Mouse (Mus musculus): ENCODE results near the gene Agpat4.

Agpat4 gene

GRCm38 (mm10) chr17:12149232-12149861 lies 30.8 kb downstream of the Agpat4 start:
- CTCF ChIA-PET: no interaction called here
- POLR2A ChIA-PET: interaction anchor here in 2 of 4 experiments (0.7 to 3.1 kb wide), 6 partner anchors 8 to 30 kb away, joined by 3 to 15 read pairs (median 4); partner anchors contain the start of gene Agpat4 (in 1 of the 2)

- POLR2A ChIA-PET: interaction anchor here in 3 of 4 experiments (0.6 to 3.1 kb wide), 9 partner anchors 9 to 85 kb away, joined by 3 to 15 read pairs (median 3); partner anchors contain the start of gene Agpat4 (in 2 of the 3)
- CTCF ChIA-PET: no interaction called here
Measured at GRCm38 (mm10) chr17:12150970-12151369, 32.5 kb downstream of the Agpat4 start.

GRCm38 (mm10) chr17:12154260-12154659 lies 35.8 kb downstream of the Agpat4 start:
- ChIA-PET CTCF (no interaction called here), POLR2A (interaction anchor here in 2 of 4 experiments (1.0 to 3.4 kb wide), 7 partner anchors 11 to 49 kb away, joined by 3 to 13 read pairs (median 4); partner anchors contain the start of gene Agpat4 (in 1 of the 2))

GRCm38 (mm10) chr17:12155236-12155635 lies 36.7 kb downstream of the Agpat4 start:
- POLR2A ChIA-PET: interaction anchor here in 2 of 4 experiments (0.6 to 4.6 kb wide), 11 partner anchors 16 to 164 kb away, joined by 3 to 31 read pairs (median 6); partner anchors contain the start of genes Agpat4 (in 1 of the 2) and Map3k4 (in 1 of the 2)
- CTCF ChIA-PET: no interaction called here

GRCm38 (mm10) chr17:12155872-12156271 lies 37.4 kb downstream of the Agpat4 start:
- ChIA-PET POLR2A (interaction anchor here in 3 of 4 experiments (0.7 to 4.6 kb wide), 27 partner anchors 7 to 163 kb away, joined by 3 to 31 read pairs (median 4); partner anchors contain the start of genes Agpat4 (in 3 of the 3) and Map3k4 (in 1 of the 3)), CTCF (no interaction called here)

GRCm38 (mm10) chr17:12156661-12157060 lies 38.2 kb downstream of the Agpat4 start:
- ChIA-PET POLR2A (interaction anchor here in 3 of 4 experiments (0.7 to 4.6 kb wide), 34 partner anchors 8 to 163 kb away, joined by 3 to 31 read pairs (median 4); partner anchors contain the start of genes Agpat4 (in 3 of the 3) and Map3k4 (in 1 of the 3)), CTCF (interaction anchor here in 1 of 4 experiments (1.0 kb wide), 1 partner anchor 211 kb away, joined by 3 read pairs; no protein-coding TSS in a partner anchor)

- ChIA-PET CTCF (interaction anchor here in 1 of 4 experiments (1.0 kb wide), 1 partner anchor 210 kb away, joined by 3 read pairs; no protein-coding TSS in a partner anchor), POLR2A (interaction anchor here in 3 of 4 experiments (0.7 to 4.6 kb wide), 30 partner anchors 7 to 118 kb away, joined by 3 to 31 read pairs (median 4); partner anchors contain the start of gene Agpat4 (in 3 of the 3))
Measured at GRCm38 (mm10) chr17:12157203-12157602, 38.7 kb downstream of the Agpat4 start.

- ChIA-PET CTCF (interaction anchor here in 2 of 4 experiments (0.6 kb wide), 2 partner anchors 49 to 214 kb away, joined by 3 to 5 read pairs; no protein-coding TSS in a partner anchor), POLR2A (interaction anchor here in 3 of 4 experiments (0.5 to 4.6 kb wide), 25 partner anchors 8 to 1973 kb away, joined by 3 to 31 read pairs (median 4); partner anchors contain the start of gene Agpat4 (in 3 of the 3))
Measured at GRCm38 (mm10) chr17:12159187-12160060, 40.9 kb downstream of the Agpat4 start.

GRCm38 (mm10) chr17:12160061-12160421 lies 41.5 kb downstream of the Agpat4 start:
- POLR2A ChIA-PET: interaction anchor here in 2 of 4 experiments (0.5 to 4.1 kb wide), 21 partner anchors 9 to 1974 kb away, joined by 3 to 21 read pairs (median 4); partner anchors contain the start of gene Agpat4 (in 2 of the 2)
- CTCF ChIA-PET: interaction anchor here in 1 of 4 experiments (0.6 kb wide), 1 partner anchor 49 kb away, joined by 3 read pairs; no protein-coding TSS in a partner anchor

- CTCF ChIA-PET: interaction anchor here in 1 of 4 experiments (0.6 kb wide), 1 partner anchor 48 kb away, joined by 3 read pairs; no protein-coding TSS in a partner anchor
- POLR2A ChIA-PET: interaction anchor here in 2 of 4 experiments (0.6 to 4.1 kb wide), 24 partner anchors 10 to 56 kb away, joined by 3 to 21 read pairs (median 4); partner anchors contain the start of gene Agpat4 (in 2 of the 2)
Measured at GRCm38 (mm10) chr17:12160540-12160939, 42.0 kb downstream of the Agpat4 start.

GRCm38 (mm10) chr17:12160984-12161764 lies 42.7 kb downstream of the Agpat4 start:
- ChIA-PET CTCF (interaction anchor here in 2 of 4 experiments (0.6 kb wide), 2 partner anchors 47 to 66 kb away, joined by 3 read pairs; no protein-coding TSS in a partner anchor), POLR2A (interaction anchor here in 2 of 4 experiments (0.6 to 4.1 kb wide), 22 partner anchors 9 to 57 kb away, joined by 3 to 21 read pairs (median 4); partner anchors contain the start of gene Agpat4 (in 2 of the 2))

- CTCF ChIA-PET: interaction anchor here in 1 of 4 experiments (0.6 kb wide), 1 partner anchor 66 kb away, joined by 3 read pairs; no protein-coding TSS in a partner anchor
- POLR2A ChIA-PET: interaction anchor here in 2 of 4 experiments (1.1 to 4.1 kb wide), 9 partner anchors 12 to 57 kb away, joined by 3 to 21 read pairs (median 5); partner anchors contain the start of gene Agpat4 (in 2 of the 2)
Measured at GRCm38 (mm10) chr17:12161877-12162276, 43.4 kb downstream of the Agpat4 start.

- CTCF ChIA-PET: no interaction called here
- POLR2A ChIA-PET: interaction anchor here in 3 of 4 experiments (0.5 to 4.1 kb wide), 6 partner anchors 24 to 44 kb away, joined by 3 to 21 read pairs (median 5); partner anchors contain the start of gene Agpat4 (in 2 of the 3)
Measured at GRCm38 (mm10) chr17:12162824-12163223, 44.3 kb downstream of the Agpat4 start.

GRCm38 (mm10) chr17:12163403-12163802 lies 44.9 kb downstream of the Agpat4 start:
- ChIA-PET CTCF (no interaction called here), POLR2A (interaction anchor here in 3 of 4 experiments (0.5 to 4.1 kb wide), 8 partner anchors 19 to 58 kb away, joined by 3 to 21 read pairs (median 5); partner anchors contain the start of gene Agpat4 (in 2 of the 3))

GRCm38 (mm10) chr17:12163903-12164302 lies 45.4 kb downstream of the Agpat4 start:
- ChIA-PET CTCF (interaction anchor here in 1 of 4 experiments (0.5 kb wide), 1 partner anchor 66 kb away, joined by 3 read pairs; no protein-coding TSS in a partner anchor), POLR2A (interaction anchor here in 2 of 4 experiments (1.0 to 2.6 kb wide), 7 partner anchors 7 to 58 kb away, joined by 3 to 17 read pairs (median 4); partner anchors contain the start of gene Agpat4 (in 1 of the 2))

GRCm38 (mm10) chr17:12164507-12164906 lies 46.0 kb downstream of the Agpat4 start:
- POLR2A ChIA-PET: interaction anchor here in 2 of 4 experiments (0.8 to 2.6 kb wide), 7 partner anchors 8 to 59 kb away, joined by 3 to 17 read pairs (median 4); partner anchors contain the start of gene Agpat4 (in 1 of the 2)
- CTCF ChIA-PET: interaction anchor here in 1 of 4 experiments (0.5 kb wide), 1 partner anchor 66 kb away, joined by 3 read pairs; no protein-coding TSS in a partner anchor
